Mouse (Mus musculus) liver, postnatal 0 days (tissue): ENCODE results near the gene Ptchd3.

ENCODE experiments used
- CTCF ChIP-seq: sonication (generic); IDR thresholded peaks from 2 replicates; pipeline ENCODE4 v1.5.1; 2016; ENCODE audit warnings: antibody characterized with exemption, low read depth
- EP300 ChIP-seq: IDR thresholded peaks from 2 replicates; pipeline ENCODE4 v1.6.1; 2016; ENCODE audit warnings: antibody characterized with exemption, low read depth, mild to moderate bottlenecking

GRCm38 (mm10) chr11:121808866-121809265, 21.2 kb upstream of the Ptchd3 start:
- TF ChIP-seq CTCF: no peak
- no peak for TF ChIP-seq EP300
